30 mouse cellular contexts compared by ENCODE assay signal in the genomic region with DNA sequence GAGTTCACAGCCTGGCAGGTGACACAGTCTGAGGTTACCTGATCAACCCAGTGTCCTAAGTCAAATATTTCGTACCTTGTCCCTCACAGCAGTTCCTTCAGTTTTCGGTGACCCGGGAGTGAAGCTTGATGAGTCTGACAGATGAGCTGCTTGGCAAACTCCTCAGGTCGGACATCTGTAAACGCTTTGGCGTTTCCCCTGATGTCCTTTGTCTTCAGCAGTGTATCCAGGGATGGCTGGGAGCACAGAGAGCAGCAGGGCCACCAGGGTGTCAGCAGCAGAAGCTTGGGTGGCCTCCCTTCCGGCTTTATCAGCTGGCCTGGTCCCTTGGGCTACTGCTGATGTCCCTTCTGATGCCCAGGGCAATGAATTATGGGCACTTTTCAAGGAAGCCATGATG. TPM values are rescaled to one million over a fixed set of nuclear protein-coding genes. Genes with fewer than 3 reads are reported as not detected.
"Had no signal": no experiment of that assay in that cellular context is flagged by ENCODE, and none has a peak within 500 bp of the region (broad histone marks: within the 10 kb centered on the region; RNA-seq: fewer than 3 reads in every experiment).

No protein-coding gene starts in this region.

- DNase-seq: cerebellum, adult 8-10 months; cerebellum, adult 9-10 months; cerebellum, postnatal 10 days; cerebellum, postnatal 14 days; cerebellum, postnatal 25 days; cerebellum, postnatal 36 days; embryo, embryonic 11 days; forebrain, postnatal 0 days; gastrocnemius, adult 2 months; gastrocnemius, postnatal 10 days; gastrocnemius, postnatal 14 days; gastrocnemius, postnatal 25 days; gastrocnemius, postnatal 36 days; heart, adult 18-20 months had no signal

- H3K4me1 ChIP-seq: embryonic facial prominence, embryonic 12.5 days; embryonic facial prominence, embryonic 13.5 days; embryonic facial prominence, embryonic 15.5 days; forebrain, embryonic 12.5 days; forebrain, embryonic 13.5 days; forebrain, embryonic 15.5 days; heart, embryonic 10.5 days had no signal

- H3K27ac ChIP-seq: embryonic facial prominence, embryonic 10.5 days; embryonic facial prominence, embryonic 12.5 days; embryonic facial prominence, embryonic 13.5 days; embryonic facial prominence, embryonic 15.5 days; forebrain, embryonic 10.5 days; forebrain, embryonic 12.5 days; forebrain, embryonic 13.5 days; forebrain, embryonic 15.5 days; gastrocnemius, adult 2 months; heart, adult 2 months; heart, embryonic 10.5 days had no signal

- H3K4me3 ChIP-seq: embryonic facial prominence, embryonic 10.5 days; embryonic facial prominence, embryonic 12.5 days; embryonic facial prominence, embryonic 13.5 days; embryonic facial prominence, embryonic 15.5 days; erythroblast, embryonic 14.5 days; forebrain, embryonic 10.5 days; forebrain, embryonic 12.5 days; forebrain, embryonic 13.5 days; forebrain, embryonic 15.5 days; gastrocnemius, adult 2 months; heart, adult 2 months; heart, embryonic 10.5 days had no signal

RNA-seq across cellular contexts. Expression of a gene that starts 38.9 kb away (rescaled TPM):
- polyA plus RNA-seq: embryonic facial prominence, embryonic 10.5 days; erythroblast, embryonic 14.5 days; forebrain, embryonic 10.5 days; forebrain, embryonic 11.5 days; heart, embryonic 11.5 days had no signal

RNA-seq across cellular contexts. Expression of a gene that starts 47.0 kb away (rescaled TPM):
- polyA plus RNA-seq: erythroblast, embryonic 14.5 days had no signal

RNA-seq across cellular contexts. Expression of a gene that starts 57.3 kb away (rescaled TPM):
- polyA plus RNA-seq: embryonic facial prominence, embryonic 10.5 days; embryonic facial prominence, embryonic 11.5 days; embryonic facial prominence, embryonic 12.5 days; embryonic facial prominence, embryonic 13.5 days; embryonic facial prominence, embryonic 15.5 days; erythroblast, embryonic 14.5 days; forebrain, embryonic 11.5 days; forebrain, embryonic 12.5 days; forebrain, embryonic 13.5 days; forebrain, embryonic 14.5 days; forebrain, embryonic 15.5 days; forebrain, embryonic 16.5 days; forebrain, postnatal 0 days; heart, embryonic 10.5 days had no signal
